Mouse (Mus musculus) heart, embryonic 12.5 days (tissue): ENCODE results near the gene Spocd1. TPM values are rescaled to one million over a fixed set of nuclear protein-coding genes. Genes with fewer than 3 reads are reported as not detected.
"Not testable (repeated sequence)": the region's sequence is repeated elsewhere in the genome, so short reads cannot be mapped to it uniquely, and the experiment has no call there.

Experiments used
- ATAC-seq: fragments of 200-750 bp; cut with Nextera tagmentation; 2 replicates; pipeline ENCODE4 v1.8.0; 2017; ENCODE audit warnings: moderate TSS enrichment, moderate library complexity; ENCODE audit not compliant: insufficient number of reproducible peaks, low FRiP score
- H3K27ac ChIP-seq: fragments of 300-500 bp; sonication (generic); 2 replicates; pipeline ENCODE4 v1.5.1; 2016; ENCODE audit warnings: mild to moderate bottlenecking, moderate library complexity; ENCODE audit not compliant: poor library complexity, severe bottlenecking
- H3K27me3 ChIP-seq: fragments of 300-500 bp; sonication (generic); replicated peaks from 2 replicates; pipeline ENCODE4 v1.6.1; 2016; ENCODE audit warnings: mild to moderate bottlenecking, moderate library complexity
- H3K36me3 ChIP-seq: fragments of 300-500 bp; sonication (generic); 2 replicates; pipeline ENCODE4 v1.6.1; 2016; ENCODE audit warnings: mild to moderate bottlenecking, moderate library complexity
- H3K4me1 ChIP-seq: fragments of 300-500 bp; sonication (generic); replicated peaks from 2 replicates; pipeline ENCODE4 v1.6.1; 2016; ENCODE audit warnings: mild to moderate bottlenecking
- H3K4me2 ChIP-seq: fragments of 300-500 bp; sonication (generic); 2 replicates; pipeline ENCODE4 v1.6.1; 2016; ENCODE audit warnings: mild to moderate bottlenecking, moderate library complexity
- H3K4me3 ChIP-seq: fragments of 300-500 bp; sonication (generic); 2 replicates; pipeline ENCODE4 v1.5.1; 2016; ENCODE audit warnings: mild to moderate bottlenecking
- H3K9ac ChIP-seq: fragments of 300-500 bp; sonication (generic); 2 replicates; pipeline ENCODE4 v1.6.1; 2016; ENCODE audit warnings: mild to moderate bottlenecking, moderate library complexity
- H3K9me3 ChIP-seq: fragments of 300-500 bp; sonication (generic); replicated peaks from 2 replicates; pipeline ENCODE4 v1.6.1; 2016; ENCODE audit warnings: mild to moderate bottlenecking, moderate library complexity
- WGBS: fragments of 180-500 bp; shearing (Covaris S2); methylation state at CpG from one replicate; pipeline ENCODE4 v1.1.7; 2016; 5-methylcytosine and 5-hydroxymethylcytosine counted together
- polyA plus RNA-seq: library from polyadenylated mRNA; unstranded; fragments of >200 nt; fragmentation: Nextera tagmentation; extraction: Ambion mirVana; gene quantifications from 2 replicates; pipeline ENCODE4 v1.2.1, GENCODE M21; 2016

Gene Spocd1
- polyA plus RNA-seq, result 0.33 and 0.36 TPM in 2 replicates

- Histone ChIP-seq H3K36me3 (no peaks in the 10 kb centered on the region), H3K4me1 (peaks cover 34% of the 10 kb centered on the region), H3K9me3 (peaks cover 5% of the 10 kb centered on the region; the same call in 1 of the 2 replicates), H3K4me3 (no peak within 1 kb of the TSS), H3K9ac (peak within 1 kb of the TSS; percentile 37), H3K27ac (peak within 1 kb of the TSS; percentile 35; the same call in 1 of the 2 replicates), H3K27me3 (no peaks in the 10 kb centered on the region), H3K4me2 (peak within 1 kb of the TSS; percentile 58)
- no peak for ATAC-seq
- WGBS, result 14% methylated on average over 4 of the region's 4 CpGs
Measured at GRCm38 (mm10) chr4:129928949-129929348, at the start of gene Spocd1. Gene Spocd1 (plus strand): TSS chr4:129929249.

- peaks cover 40% of the 10 kb centered on the region for H3K4me1 ChIP-seq
- H3K9me3 ChIP-seq, result no peaks in the 10 kb centered on the region
- no peak for ATAC-seq
- H3K4me3 ChIP-seq, result no peak overlapping the region
- no peak overlapping the region for H3K4me2 ChIP-seq
- WGBS, result 79% methylated on average over 7 of the region's 7 CpGs
- H3K27me3 ChIP-seq, result no peaks in the 10 kb centered on the region
- no peak overlapping the region for H3K27ac ChIP-seq
- H3K36me3 ChIP-seq, result no peaks in the 10 kb centered on the region
- H3K9ac ChIP-seq, result no peak overlapping the region
Measured at GRCm38 (mm10) chr4:129880615-129881014, 48.4 kb upstream of the Spocd1 start.

GRCm38 (mm10) chr4:129881661-129882060, 47.4 kb upstream of the Spocd1 start:
- Histone ChIP-seq H3K27ac (peak overlapping the region; percentile 70), H3K4me2 (no peak overlapping the region), H3K9ac (no peak overlapping the region)

GRCm38 (mm10) chr4:129882555-129883293, 46.3 kb upstream of the Spocd1 start:
- no peak for ATAC-seq
- no peaks in the 10 kb centered on the region for H3K27me3 ChIP-seq
- WGBS, result 32% methylated on average over 11 of the region's 11 CpGs
- peak overlapping the region; percentile 8 for H3K4me3 ChIP-seq
- H3K36me3 ChIP-seq, result no peaks in the 10 kb centered on the region
- peaks cover 28% of the 10 kb centered on the region for H3K4me1 ChIP-seq
- peak overlapping the region; percentile 43 for H3K4me2 ChIP-seq
- H3K27ac ChIP-seq, result peak overlapping the region; percentile 70
- 0 out of 2 replicates have a peak overlapping the region, but pooled peaks have one; percentile 50 for H3K9ac ChIP-seq
- no peaks in the 10 kb centered on the region for H3K9me3 ChIP-seq

More at GRCm38 (mm10) chr4:129881661-129882060, 47.4 kb upstream of the Spocd1 start:
- H3K36me3 ChIP-seq, result no peaks in the 10 kb centered on the region
- no peak overlapping the region for H3K4me3 ChIP-seq
- no peak for ATAC-seq
- no peaks in the 10 kb centered on the region for H3K9me3 ChIP-seq
- no peaks in the 10 kb centered on the region for H3K27me3 ChIP-seq
- peaks cover 39% of the 10 kb centered on the region for H3K4me1 ChIP-seq
- 11% methylated on average over 3 of the region's 3 CpGs for WGBS

DNA sequence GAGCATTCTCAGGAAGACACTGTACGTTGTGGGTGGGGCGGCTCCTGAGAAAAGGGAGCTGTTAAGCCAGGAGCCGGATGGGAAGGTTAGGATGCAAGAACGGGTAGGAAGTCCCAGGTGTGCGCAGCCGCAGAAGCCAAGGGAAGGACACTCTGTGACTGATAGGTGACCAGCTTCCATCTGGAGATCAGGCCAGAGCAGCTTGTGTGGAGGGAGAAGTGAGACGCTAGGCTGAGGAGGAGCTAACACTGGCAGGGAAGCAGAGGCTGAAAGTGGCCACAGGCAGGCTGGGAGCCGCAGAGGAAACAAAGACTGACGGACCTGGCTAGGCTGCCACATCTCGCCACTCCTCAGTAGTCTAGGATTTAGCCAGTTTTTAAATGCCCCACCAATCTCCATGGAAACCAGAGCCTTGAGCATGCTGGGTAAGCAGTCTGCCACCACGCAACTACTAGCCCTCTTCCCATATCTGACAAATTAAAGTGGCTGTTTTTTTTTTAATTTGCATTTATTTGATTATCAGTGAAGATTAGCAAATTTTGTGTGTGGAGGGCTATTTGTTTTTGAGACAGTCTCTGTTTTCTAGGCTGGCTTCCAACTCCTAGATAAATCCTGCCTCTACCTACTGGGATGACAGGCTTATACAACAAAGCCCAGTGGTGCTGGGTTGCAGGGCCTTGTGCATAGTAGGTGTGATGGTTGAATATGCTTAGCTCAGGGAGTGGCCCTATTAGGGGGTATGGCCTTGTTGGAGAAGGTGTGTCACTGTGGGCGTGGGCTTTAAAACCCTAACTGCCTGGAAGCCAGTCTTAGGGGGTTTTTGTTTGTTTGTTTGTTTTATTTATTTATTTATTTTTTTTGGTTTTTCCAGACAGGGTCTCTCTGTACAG, 44.8 kb upstream of the Spocd1 start:
- no peak overlapping the region for H3K27ac ChIP-seq
- WGBS, result 71% methylated on average over 12 of the region's 12 CpGs
- no peaks in the 10 kb centered on the region for H3K36me3 ChIP-seq
- no peak overlapping the region for H3K4me2 ChIP-seq
- no peak overlapping the region for H3K4me3 ChIP-seq
- H3K4me1 ChIP-seq, result peaks cover 25% of the 10 kb centered on the region
- H3K9me3 ChIP-seq, result no peaks in the 10 kb centered on the region
- H3K9ac ChIP-seq, result no peak overlapping the region
- ATAC-seq, result no peak
- H3K27me3 ChIP-seq, result no peaks in the 10 kb centered on the region

- 77% methylated on average over 10 of the region's 10 CpGs for WGBS
- no peak overlapping the region for H3K4me3 ChIP-seq
- H3K27ac ChIP-seq, result no peak overlapping the region
- no peaks in the 10 kb centered on the region for H3K4me1 ChIP-seq
- no peak for ATAC-seq
- no peaks in the 10 kb centered on the region for H3K36me3 ChIP-seq
- H3K9ac ChIP-seq, result no peak overlapping the region
- no peaks in the 10 kb centered on the region for H3K27me3 ChIP-seq
- no peak overlapping the region for H3K4me2 ChIP-seq
- no peaks in the 10 kb centered on the region for H3K9me3 ChIP-seq
Measured at GRCm38 (mm10) chr4:129889661-129890060, 39.4 kb upstream of the Spocd1 start.

GRCm38 (mm10) chr4:129890094-129890493, 39.0 kb upstream of the Spocd1 start:
- Histone ChIP-seq H3K4me2 (no peak overlapping the region), H3K9me3 (no peaks in the 10 kb centered on the region), H3K27ac (no peak overlapping the region), H3K4me3 (no peak overlapping the region), H3K9ac (no peak overlapping the region), H3K36me3 (no peaks in the 10 kb centered on the region), H3K4me1 (no peaks in the 10 kb centered on the region), H3K27me3 (no peaks in the 10 kb centered on the region)
- WGBS, result 83% methylated on average over 7 of the region's 7 CpGs
- no peak for ATAC-seq

- no peak for ATAC-seq
- no peaks in the 10 kb centered on the region for H3K9me3 ChIP-seq
Measured at GRCm38 (mm10) chr4:129894861-129895260, 34.2 kb upstream of the Spocd1 start.

DNA sequence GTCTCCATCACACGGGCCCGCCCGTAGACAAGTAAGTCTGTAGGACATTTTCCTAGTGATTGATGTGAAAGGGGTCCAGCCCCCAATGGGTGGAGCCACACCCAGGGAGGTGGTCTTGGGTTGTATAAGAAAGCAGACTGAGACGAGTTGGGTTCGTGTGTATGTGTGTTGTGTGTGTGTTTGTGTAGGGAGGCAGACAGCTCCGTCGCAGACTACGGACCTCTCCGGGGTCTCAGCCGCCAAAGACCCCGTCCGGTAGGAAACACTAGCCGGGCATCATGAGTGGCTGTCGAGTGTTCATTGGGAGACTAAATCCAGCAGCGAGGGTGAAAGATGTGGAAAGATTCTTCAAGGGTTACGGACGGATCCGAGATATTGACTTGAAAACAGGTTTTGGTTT, 30.2 kb upstream of the Spocd1 start:
- not testable (repeated sequence) for H3K9me3 ChIP-seq, H3K27me3 ChIP-seq, H3K4me2 ChIP-seq, H3K4me3 ChIP-seq, H3K27ac ChIP-seq, H3K9ac ChIP-seq, H3K36me3 ChIP-seq, ATAC-seq
- 91% methylated on average over 18 of the region's 18 CpGs for WGBS
- H3K4me1 ChIP-seq, result peaks cover 19% of the 10 kb centered on the region

More at GRCm38 (mm10) chr4:129894861-129895260, 34.2 kb upstream of the Spocd1 start:
- no peak overlapping the region for H3K4me3 ChIP-seq
- 86% methylated on average over 3 of the region's 3 CpGs for WGBS
- no peaks in the 10 kb centered on the region for H3K36me3 ChIP-seq
- no peak overlapping the region for H3K4me2 ChIP-seq
- no peak overlapping the region for H3K27ac ChIP-seq
- no peak overlapping the region for H3K9ac ChIP-seq
- H3K27me3 ChIP-seq, result no peaks in the 10 kb centered on the region
- no peaks in the 10 kb centered on the region for H3K4me1 ChIP-seq

DNA sequence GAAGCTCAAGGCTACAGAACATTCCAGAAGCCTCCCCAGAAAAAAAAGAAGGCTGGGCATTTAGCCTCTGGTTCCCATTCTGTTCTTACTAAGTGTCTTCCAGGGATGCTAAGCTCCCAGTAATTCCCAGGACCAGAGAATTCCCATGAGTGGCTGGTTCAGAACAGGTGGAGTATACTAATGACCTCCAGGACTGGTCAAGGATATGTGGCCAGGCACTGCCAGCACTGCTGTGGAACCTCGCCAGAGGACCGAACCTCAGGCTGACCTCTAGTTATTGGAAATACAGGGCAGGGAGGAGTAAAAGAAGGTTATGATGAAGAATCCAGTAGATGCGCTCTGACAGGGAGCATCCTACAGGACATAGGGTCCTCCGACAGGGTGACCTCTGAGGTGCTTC, 26.7 kb upstream of the Spocd1 start:
- H3K4me2 ChIP-seq, result no peak overlapping the region
- ATAC-seq, result no peak
- H3K9ac ChIP-seq, result no peak overlapping the region
- H3K4me1 ChIP-seq, result peaks cover 43% of the 10 kb centered on the region
- H3K27ac ChIP-seq, result no peak overlapping the region
- H3K36me3 ChIP-seq, result no peaks in the 10 kb centered on the region
- H3K9me3 ChIP-seq, result no peaks in the 10 kb centered on the region
- H3K27me3 ChIP-seq, result no peaks in the 10 kb centered on the region
- WGBS, result 73% methylated on average over 4 of the region's 4 CpGs
- no peak overlapping the region for H3K4me3 ChIP-seq

- Histone ChIP-seq H3K9ac (no peak overlapping the region), H3K27me3 (no peaks in the 10 kb centered on the region), H3K4me2 (no peak overlapping the region), H3K4me1 (peaks cover 43% of the 10 kb centered on the region), H3K36me3 (no peaks in the 10 kb centered on the region), H3K4me3 (no peak overlapping the region), H3K27ac (peak overlapping the region; percentile 76), H3K9me3 (no peaks in the 10 kb centered on the region; the same call in 1 of the 2 replicates)
- 28% methylated on average over 3 of the region's 3 CpGs for WGBS
- ATAC-seq, result 0 out of 2 replicates have a peak, but pooled peaks have one; percentile 34
Measured at GRCm38 (mm10) chr4:129903577-129903976, 25.5 kb upstream of the Spocd1 start.
